Mouse (Mus musculus): ENCODE data around the gene Enpep. TPM values are rescaled to one million over a fixed set of nuclear protein-coding genes. Genes with fewer than 3 reads are reported as not detected.
A peak's percentile ranks its signal among the peaks of the same experiment; 100 is the strongest.

Gene Enpep
- polyA plus RNA-seq, 1 experiment from 2014 or later, result 0.93 TPM

- Histone ChIP-seq H3K4me2 (ENCODE audit: low read depth, low read length) (no peak overlapping the region), H3K4me1 (ENCODE audit: control insufficient read depth, insufficient read depth, low read length) (no peaks in the 10 kb centered on the region), H3K27ac (replicated peaks; ENCODE audit: low read depth, low read length) (no peak overlapping the region), H3K36me3 (replicated peaks; ENCODE audit: control insufficient read depth, insufficient read depth, low read depth, low read length) (no peaks in the 10 kb centered on the region), H3K27me3 (ENCODE audit: control insufficient read depth, insufficient read depth, low read length) (no peaks in the 10 kb centered on the region), H3K9ac (replicated peaks; ENCODE audit: low read length) (no peak overlapping the region), H3K4me3 (ENCODE audit: low read depth, low read length) (no peak overlapping the region), H3K9me3 (replicated peaks; ENCODE audit: control insufficient read depth, low read length) (no peaks in the 10 kb centered on the region)
- ATAC-seq (replicated peaks; ENCODE audit: insufficient number of reproducible peaks, low FRiP score, low TSS enrichment, low read depth) (no peak), DNase-seq (ENCODE audit: low spot score) (no peak)
- 70% methylated on average over 5 of the region's 5 CpGs for WGBS
These were observed 22.6 kb downstream of the Enpep start for GRCm38 (mm10) chr3:129309926-129310325.

GRCm38 (mm10) chr3:129308876-129309275, 23.6 kb downstream of the Enpep start:
- DNase-seq (ENCODE audit: low spot score) (no peak), ATAC-seq (replicated peaks; ENCODE audit: insufficient number of reproducible peaks, low FRiP score, low TSS enrichment, low read depth) (no peak)
- H3K9me3 ChIP-seq (replicated peaks; ENCODE audit: control insufficient read depth, low read length), result no peaks in the 10 kb centered on the region
- WGBS, result 73% methylated on average over 9 of the region's 9 CpGs
- H3K27ac ChIP-seq (replicated peaks; ENCODE audit: low read depth, low read length), result no peak overlapping the region
- H3K27me3 ChIP-seq (ENCODE audit: control insufficient read depth, insufficient read depth, low read length), result no peaks in the 10 kb centered on the region
- H3K4me1 ChIP-seq (ENCODE audit: control insufficient read depth, insufficient read depth, low read length), result no peaks in the 10 kb centered on the region
- no peak overlapping the region for H3K4me2 ChIP-seq (ENCODE audit: low read depth, low read length)
- H3K9ac ChIP-seq (replicated peaks; ENCODE audit: low read length), result no peak overlapping the region
- no peak overlapping the region for H3K4me3 ChIP-seq (ENCODE audit: low read depth, low read length)
- H3K36me3 ChIP-seq (replicated peaks; ENCODE audit: control insufficient read depth, insufficient read depth, low read depth, low read length), result no peaks in the 10 kb centered on the region

GRCm38 (mm10) chr3:129308102-129308752, 24.3 kb downstream of the Enpep start:
- 46% methylated on average over 10 of the region's 10 CpGs for WGBS

GRCm38 (mm10) chr3:129303941-129304340, 28.6 kb downstream of the Enpep start:
- Histone ChIP-seq H3K9ac (replicated peaks; ENCODE audit: low read length) (no peak overlapping the region), H3K9me3 (replicated peaks; ENCODE audit: control insufficient read depth, low read length) (no peaks in the 10 kb centered on the region), H3K36me3 (replicated peaks; ENCODE audit: control insufficient read depth, insufficient read depth, low read depth, low read length) (no peaks in the 10 kb centered on the region), H3K27ac (replicated peaks; ENCODE audit: low read depth, low read length) (no peak overlapping the region), H3K4me1 (ENCODE audit: control insufficient read depth, insufficient read depth, low read length) (no peaks in the 10 kb centered on the region), H3K27me3 (ENCODE audit: control insufficient read depth, insufficient read depth, low read length) (no peaks in the 10 kb centered on the region), H3K4me2 (ENCODE audit: low read depth, low read length) (no peak overlapping the region), H3K4me3 (ENCODE audit: low read depth, low read length) (no peak overlapping the region)
- DNase-seq (ENCODE audit: low spot score) (peak; percentile 86), ATAC-seq (replicated peaks; ENCODE audit: insufficient number of reproducible peaks, low FRiP score, low TSS enrichment, low read depth) (no peak)
- whole genome bisulfite sequencing, result 12% methylated on average over 3 of the region's 3 CpGs

More at GRCm38 (mm10) chr3:129308102-129308752, 24.3 kb downstream of the Enpep start:
- H3K27me3 ChIP-seq (ENCODE audit: control insufficient read depth, insufficient read depth, low read length), result no peaks in the 10 kb centered on the region
- no peak overlapping the region for H3K27ac ChIP-seq (replicated peaks; ENCODE audit: low read depth, low read length)
- peak; percentile 94 for DNase-seq (ENCODE audit: low spot score)
- H3K4me1 ChIP-seq (ENCODE audit: control insufficient read depth, insufficient read depth, low read length), result no peaks in the 10 kb centered on the region
- no peak overlapping the region for H3K4me3 ChIP-seq (ENCODE audit: low read depth, low read length)
- no peak overlapping the region for H3K9ac ChIP-seq (replicated peaks; ENCODE audit: low read length)
- ATAC-seq (replicated peaks; ENCODE audit: insufficient number of reproducible peaks, low FRiP score, low TSS enrichment, low read depth), result no peak
- H3K9me3 ChIP-seq (replicated peaks; ENCODE audit: control insufficient read depth, low read length), result no peaks in the 10 kb centered on the region
- no peaks in the 10 kb centered on the region for H3K36me3 ChIP-seq (replicated peaks; ENCODE audit: control insufficient read depth, insufficient read depth, low read depth, low read length)
- H3K4me2 ChIP-seq (ENCODE audit: low read depth, low read length), result no peak overlapping the region

GRCm38 (mm10) chr3:129299874-129300273, 32.6 kb downstream of the Enpep start:
- no peak for ATAC-seq (replicated peaks; ENCODE audit: insufficient number of reproducible peaks, low FRiP score, low TSS enrichment, low read depth)
- Histone ChIP-seq H3K4me3 (ENCODE audit: low read depth, low read length) (no peak overlapping the region), H3K36me3 (replicated peaks; ENCODE audit: control insufficient read depth, insufficient read depth, low read depth, low read length) (no peaks in the 10 kb centered on the region), H3K4me1 (ENCODE audit: control insufficient read depth, insufficient read depth, low read length) (no peaks in the 10 kb centered on the region), H3K27ac (replicated peaks; ENCODE audit: low read depth, low read length) (no peak overlapping the region), H3K27me3 (ENCODE audit: control insufficient read depth, insufficient read depth, low read length) (no peaks in the 10 kb centered on the region), H3K4me2 (ENCODE audit: low read depth, low read length) (no peak overlapping the region), H3K9ac (replicated peaks; ENCODE audit: low read length) (no peak overlapping the region), H3K9me3 (replicated peaks; ENCODE audit: control insufficient read depth, low read length) (no peaks in the 10 kb centered on the region)
- WGBS, result 76% methylated on average over 1 of the region's 1 CpGs
- peak; percentile 78 for DNase-seq (ENCODE audit: low spot score)

- Histone ChIP-seq H3K4me1 (ENCODE audit: control insufficient read depth, insufficient read depth, low read length) (no peaks in the 10 kb centered on the region), H3K27me3 (ENCODE audit: control insufficient read depth, insufficient read depth, low read length) (no peaks in the 10 kb centered on the region), H3K36me3 (replicated peaks; ENCODE audit: control insufficient read depth, insufficient read depth, low read depth, low read length) (no peaks in the 10 kb centered on the region), H3K9me3 (replicated peaks; ENCODE audit: control insufficient read depth, low read length) (no peaks in the 10 kb centered on the region), H3K9ac (replicated peaks; ENCODE audit: low read length) (no peak overlapping the region), H3K4me2 (ENCODE audit: low read depth, low read length) (no peak overlapping the region), H3K27ac (replicated peaks; ENCODE audit: low read depth, low read length) (no peak overlapping the region), H3K4me3 (ENCODE audit: low read depth, low read length) (no peak overlapping the region)
- 80% methylated on average over 8 of the region's 8 CpGs for WGBS
- DNase-seq (ENCODE audit: low spot score) (no peak), ATAC-seq (replicated peaks; ENCODE audit: insufficient number of reproducible peaks, low FRiP score, low TSS enrichment, low read depth) (no peak)
These were observed 33.9 kb downstream of the Enpep start for GRCm38 (mm10) chr3:129298606-129299005.

GRCm38 (mm10) chr3:129296994-129297393, 35.5 kb downstream of the Enpep start:
- Histone ChIP-seq H3K27me3 (ENCODE audit: control insufficient read depth, insufficient read depth, low read length) (no peaks in the 10 kb centered on the region), H3K4me2 (ENCODE audit: low read depth, low read length) (no peak overlapping the region), H3K9me3 (replicated peaks; ENCODE audit: control insufficient read depth, low read length) (no peaks in the 10 kb centered on the region), H3K4me3 (ENCODE audit: low read depth, low read length) (no peak overlapping the region), H3K9ac (replicated peaks; ENCODE audit: low read length) (no peak overlapping the region), H3K4me1 (ENCODE audit: control insufficient read depth, insufficient read depth, low read length) (no peaks in the 10 kb centered on the region), H3K36me3 (replicated peaks; ENCODE audit: control insufficient read depth, insufficient read depth, low read depth, low read length) (no peaks in the 10 kb centered on the region), H3K27ac (replicated peaks; ENCODE audit: low read depth, low read length) (no peak overlapping the region)
- 64% methylated on average over 5 of the region's 5 CpGs for WGBS
- no peak for ATAC-seq (replicated peaks; ENCODE audit: insufficient number of reproducible peaks, low FRiP score, low TSS enrichment, low read depth)
- DNase-seq (ENCODE audit: low spot score), result no peak

GRCm38 (mm10) chr3:129295883-129296282, 36.6 kb downstream of the Enpep start:
- ATAC-seq (replicated peaks; ENCODE audit: insufficient number of reproducible peaks, low FRiP score, low TSS enrichment, low read depth) (no peak), DNase-seq (ENCODE audit: low spot score) (no peak)
- 45% methylated on average over 2 of the region's 2 CpGs for WGBS
- Histone ChIP-seq H3K27me3 (ENCODE audit: control insufficient read depth, insufficient read depth, low read length) (no peaks in the 10 kb centered on the region), H3K27ac (replicated peaks; ENCODE audit: low read depth, low read length) (no peak overlapping the region), H3K36me3 (replicated peaks; ENCODE audit: control insufficient read depth, insufficient read depth, low read depth, low read length) (no peaks in the 10 kb centered on the region), H3K4me1 (ENCODE audit: control insufficient read depth, insufficient read depth, low read length) (no peaks in the 10 kb centered on the region), H3K4me3 (ENCODE audit: low read depth, low read length) (no peak overlapping the region), H3K4me2 (ENCODE audit: low read depth, low read length) (no peak overlapping the region), H3K9me3 (replicated peaks; ENCODE audit: control insufficient read depth, low read length) (no peaks in the 10 kb centered on the region), H3K9ac (replicated peaks; ENCODE audit: low read length) (no peak overlapping the region)

Measured in embryonic facial prominence, embryonic 11.5 days (tissue).